Mouse (Mus musculus): ENCODE results near the gene B4galnt3. TPM values are rescaled to one million over a fixed set of nuclear protein-coding genes. Genes with fewer than 3 reads are reported as not detected.
A peak's percentile ranks its signal among the peaks of the same experiment; 100 is the strongest.

Gene B4galnt3
- total RNA-seq, 2 experiments from 2014 or later: 0.15 to 0.67 TPM

DNA sequence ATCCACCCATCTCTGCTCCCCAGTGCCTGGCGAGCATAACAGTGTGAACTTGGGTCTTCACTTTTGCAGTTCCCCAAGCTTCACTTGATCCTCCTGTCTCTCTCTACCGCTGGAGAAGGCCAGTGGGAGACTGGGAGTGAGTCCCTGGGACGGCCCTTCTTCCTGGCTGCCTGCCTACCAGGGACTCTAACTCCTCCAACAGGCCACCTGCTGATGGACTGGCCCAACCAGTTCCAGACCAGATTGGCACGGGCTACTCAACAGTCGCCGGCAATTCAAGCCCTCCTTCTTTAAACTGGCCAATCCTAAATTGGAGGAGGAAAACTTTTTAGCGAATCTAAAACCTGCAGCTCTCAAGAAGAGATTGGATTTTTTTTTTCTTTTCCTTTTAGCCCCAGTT lies 99.4 kb downstream of the B4galnt3 start:
- TF ChIP-seq CTCF (conservative IDR thresholded peaks at IDR 0.05): no peak
- no peak overlapping the region for H3K4me3 ChIP-seq

DNA sequence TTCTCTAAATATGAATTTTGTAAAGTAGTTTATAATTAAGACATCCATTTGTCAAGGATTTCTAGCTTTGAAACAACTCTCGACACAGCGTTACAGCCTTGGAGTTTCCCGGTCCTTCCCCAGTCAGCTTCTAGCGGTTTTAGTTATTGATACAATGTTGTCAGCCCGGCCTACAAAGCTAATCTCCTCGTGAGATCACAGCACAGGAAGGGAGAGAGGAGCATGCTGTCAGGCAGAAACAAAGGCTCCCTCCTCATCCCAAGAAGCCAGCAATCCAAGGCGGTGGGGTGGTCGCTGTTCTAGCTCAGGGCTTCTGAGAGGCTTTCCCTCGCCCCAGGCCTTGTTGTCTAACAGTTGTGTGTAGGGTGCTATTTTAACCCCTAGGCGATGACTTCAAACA lies 100.1 kb downstream of the B4galnt3 start:
- no peak for DNase-seq (ENCODE audit: low spot score in 2 of 2)
- Histone ChIP-seq H3K27ac (no peak overlapping the region), H3K4me3 (no peak overlapping the region)
- TF ChIP-seq CTCF (conservative IDR thresholded peaks at IDR 0.05): no peak

More for the DNA sequence above, 99.4 kb downstream of the B4galnt3 start:
- no peak for DNase-seq (ENCODE audit: low spot score in 2 of 2)
- no peak overlapping the region for H3K27ac ChIP-seq

DNA sequence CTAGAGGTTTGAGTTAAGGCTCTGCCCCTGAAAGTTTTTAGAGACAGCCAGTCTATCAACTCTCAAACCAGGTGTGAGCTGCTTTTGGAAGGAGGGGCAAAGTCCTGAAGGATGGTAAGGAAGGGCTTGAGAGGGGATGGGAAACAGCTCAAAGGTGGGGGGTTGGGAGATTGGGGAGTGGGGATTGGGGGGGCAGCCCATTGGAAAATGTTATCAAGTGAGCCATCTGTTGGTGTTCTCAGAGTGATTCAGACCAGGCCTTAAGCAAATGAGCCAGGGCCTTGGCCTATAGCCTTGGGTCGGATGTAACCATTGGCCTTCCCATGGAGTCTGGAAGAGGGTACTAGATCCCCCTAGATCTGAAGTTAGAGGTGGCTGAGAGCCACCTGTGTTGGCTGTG lies 100.6 kb downstream of the B4galnt3 start:
- Histone ChIP-seq H3K27ac (no peak overlapping the region), H3K4me3 (no peak overlapping the region)
- DNase-seq (ENCODE audit: low spot score in 2 of 2): no peak
- no peak for TF ChIP-seq CTCF (conservative IDR thresholded peaks at IDR 0.05)

DNA sequence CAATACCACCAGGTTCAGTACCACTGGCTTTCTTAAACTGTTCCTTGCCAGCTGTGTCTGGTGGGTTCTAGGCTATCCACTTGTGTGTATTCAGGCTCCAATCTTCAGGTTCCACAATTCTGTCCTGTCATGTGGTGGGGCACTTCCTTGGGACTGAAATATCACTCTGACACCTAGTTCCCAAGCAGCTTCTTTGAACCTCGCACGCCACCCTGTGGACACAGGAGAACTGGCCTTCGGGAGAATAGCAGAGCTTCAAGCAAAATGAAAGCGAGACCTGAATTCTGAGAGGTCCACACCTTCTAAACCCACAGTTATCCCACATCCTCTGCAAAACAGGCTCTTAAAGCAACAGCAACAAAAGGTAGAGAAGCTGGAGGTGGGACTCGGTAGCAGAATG lies 101.2 kb downstream of the B4galnt3 start:
- peak; percentile 78 to 79 for DNase-seq (ENCODE audit: low spot score in 2 of 2)
- peak; percentile 91 for TF ChIP-seq CTCF (conservative IDR thresholded peaks at IDR 0.05)
- Histone ChIP-seq H3K27ac (peak overlapping the region; percentile 2; the same call in 1 of the 2 replicates), H3K4me3 (no peak overlapping the region)

DNA sequence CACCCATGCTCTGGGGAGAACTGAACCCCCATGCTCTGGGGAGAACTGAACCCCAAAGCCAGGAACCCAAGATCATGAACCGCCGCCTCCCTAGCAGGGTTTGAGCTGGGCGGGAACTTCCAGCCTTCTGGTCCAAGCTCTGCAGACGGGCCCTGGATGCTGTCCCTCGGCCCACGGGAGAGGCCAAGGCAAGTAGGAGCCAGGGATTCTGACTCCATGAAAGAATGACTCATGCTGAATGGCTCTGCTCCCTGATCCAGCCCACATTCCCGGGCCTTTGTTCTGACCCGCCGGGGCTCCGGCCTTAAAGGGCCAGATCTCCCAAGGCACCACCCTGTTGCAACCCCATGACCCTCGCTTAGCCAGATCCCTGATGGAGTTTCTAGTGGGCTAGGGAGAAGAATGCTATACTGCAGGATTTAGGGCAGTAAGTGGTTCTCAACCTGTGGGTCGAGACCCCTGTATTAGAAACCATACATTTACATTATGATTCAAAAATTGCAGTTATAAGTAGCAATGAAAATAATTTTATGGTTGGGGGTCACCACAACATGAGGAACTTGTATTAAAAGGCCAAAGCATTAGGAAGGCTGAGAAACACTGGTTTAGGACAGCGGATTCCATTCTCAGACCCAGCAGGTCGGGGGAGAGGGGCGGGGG lies 102.0 kb downstream of the B4galnt3 start:
- DNase-seq (ENCODE audit: low spot score in 2 of 2): peak; percentile 3 to 17
- Histone ChIP-seq H3K27ac (peak overlapping the region; percentile 59), H3K4me3 (no peak overlapping the region; the same call in 1 of the 2 replicates)
- no peak for TF ChIP-seq CTCF (conservative IDR thresholded peaks at IDR 0.05)

DNA sequence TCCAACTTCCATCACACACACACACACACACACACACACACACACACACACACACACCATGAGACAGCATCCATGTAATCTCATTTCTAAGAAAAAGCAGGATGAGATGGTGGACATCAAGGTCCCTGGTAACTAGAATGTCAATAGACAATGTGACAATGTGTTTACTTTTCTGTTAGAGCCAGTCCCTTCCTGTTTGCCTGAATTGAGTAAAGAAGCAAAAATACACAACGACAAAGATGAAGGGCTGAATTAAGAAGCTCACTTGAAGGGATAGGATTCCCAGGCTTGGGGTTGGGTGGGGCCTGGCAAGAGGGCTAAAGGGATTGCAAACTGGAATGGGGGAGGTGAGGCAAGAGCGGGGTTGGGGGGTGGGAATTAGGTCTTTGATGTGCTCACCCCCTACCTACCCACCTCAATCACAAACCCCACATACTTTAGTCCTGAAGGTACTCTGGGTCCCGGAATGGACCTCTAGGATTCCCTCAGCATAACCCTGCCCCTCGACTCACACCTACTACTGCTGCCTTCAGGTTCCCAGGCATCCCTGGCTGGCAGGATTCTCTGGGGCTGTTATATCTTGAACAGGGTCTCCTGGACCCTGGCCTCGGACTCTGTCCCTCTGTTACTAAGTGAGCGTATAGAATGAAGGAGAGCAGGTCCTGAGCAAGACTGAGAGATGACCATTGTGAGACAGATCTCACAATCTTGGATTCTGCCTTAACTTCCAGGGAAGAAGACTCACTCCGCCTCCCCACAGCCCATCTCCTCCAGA lies 102.8 kb downstream of the B4galnt3 start:
- no peak for DNase-seq (ENCODE audit: low spot score in 2 of 2)
- peak overlapping the region; percentile 59 for H3K27ac ChIP-seq
- no peak for TF ChIP-seq CTCF (conservative IDR thresholded peaks at IDR 0.05)
- H3K4me3 ChIP-seq: no peak overlapping the region; the same call in 1 of the 2 replicates

DNA sequence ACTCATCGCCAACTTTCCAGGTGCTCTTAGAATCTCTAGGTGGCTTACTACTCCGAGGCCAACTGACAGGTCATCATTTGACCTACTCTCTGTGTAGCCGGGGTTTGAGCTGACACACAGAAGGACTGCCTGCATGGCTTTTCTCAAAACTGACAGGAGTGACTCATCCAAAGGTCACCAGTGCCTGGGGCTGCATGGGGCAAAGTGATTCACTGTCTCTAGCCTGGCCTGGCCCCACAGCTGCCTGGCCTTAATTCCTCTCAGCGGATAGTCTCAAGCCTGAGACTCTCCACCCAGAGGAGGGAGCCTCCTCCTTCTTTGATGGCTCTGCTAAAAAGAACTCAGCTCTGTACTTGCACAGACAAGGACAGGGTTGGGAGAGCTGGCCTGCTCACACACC lies 103.4 kb downstream of the B4galnt3 start:
- no peak for DNase-seq (ENCODE audit: low spot score in 2 of 2)
- H3K27ac ChIP-seq: no peak overlapping the region
- no peak for TF ChIP-seq CTCF (conservative IDR thresholded peaks at IDR 0.05)
- H3K4me3 ChIP-seq: no peak overlapping the region

DNA sequence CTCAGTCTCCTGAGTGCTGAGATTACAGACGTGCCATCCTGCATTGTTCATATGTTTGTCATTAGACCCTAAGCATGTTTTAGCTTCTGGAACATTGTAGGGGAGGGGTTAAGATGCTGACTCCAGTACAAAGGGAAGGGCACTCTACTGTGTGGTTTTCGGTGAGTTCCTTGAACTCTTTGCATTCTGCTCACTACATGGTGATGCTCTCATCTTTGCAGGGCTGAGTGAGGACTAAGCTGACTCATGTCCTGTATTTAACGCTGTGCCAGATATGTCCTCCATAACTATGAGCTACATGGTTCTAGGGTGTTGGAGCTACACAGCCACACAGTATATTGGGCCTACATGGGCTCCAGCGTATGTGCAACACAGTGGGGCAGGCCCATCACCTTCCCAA lies 104.0 kb downstream of the B4galnt3 start:
- Histone ChIP-seq H3K27ac (no peak overlapping the region), H3K4me3 (no peak overlapping the region)
- DNase-seq (ENCODE audit: low spot score in 2 of 2): no peak
- TF ChIP-seq CTCF (conservative IDR thresholded peaks at IDR 0.05): no peak

DNA sequence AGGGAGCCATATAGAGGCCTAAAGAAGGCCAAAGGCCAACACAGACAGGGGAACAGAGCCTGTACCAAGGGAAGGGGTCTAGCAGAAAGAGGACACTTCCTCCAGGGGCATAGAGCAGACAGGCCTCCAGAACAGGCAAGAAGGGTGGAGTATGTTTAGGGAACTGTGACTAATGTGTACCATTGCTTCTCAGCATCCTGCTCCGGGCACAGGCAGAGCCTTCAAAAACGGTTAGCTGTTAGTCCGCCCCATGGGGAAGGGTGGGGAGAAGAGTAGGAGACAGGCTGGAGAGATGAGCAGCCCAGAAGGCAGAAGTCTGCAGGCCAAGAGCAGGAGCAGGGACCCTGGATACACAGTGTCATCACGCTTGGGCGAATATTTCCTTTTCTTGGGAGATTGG lies 105.1 kb downstream of the B4galnt3 start:
- no peak overlapping the region for H3K4me3 ChIP-seq
- H3K27ac ChIP-seq: no peak overlapping the region
- DNase-seq (ENCODE audit: low spot score in 2 of 2): no peak
- TF ChIP-seq CTCF (conservative IDR thresholded peaks at IDR 0.05): peak; percentile 32

DNA sequence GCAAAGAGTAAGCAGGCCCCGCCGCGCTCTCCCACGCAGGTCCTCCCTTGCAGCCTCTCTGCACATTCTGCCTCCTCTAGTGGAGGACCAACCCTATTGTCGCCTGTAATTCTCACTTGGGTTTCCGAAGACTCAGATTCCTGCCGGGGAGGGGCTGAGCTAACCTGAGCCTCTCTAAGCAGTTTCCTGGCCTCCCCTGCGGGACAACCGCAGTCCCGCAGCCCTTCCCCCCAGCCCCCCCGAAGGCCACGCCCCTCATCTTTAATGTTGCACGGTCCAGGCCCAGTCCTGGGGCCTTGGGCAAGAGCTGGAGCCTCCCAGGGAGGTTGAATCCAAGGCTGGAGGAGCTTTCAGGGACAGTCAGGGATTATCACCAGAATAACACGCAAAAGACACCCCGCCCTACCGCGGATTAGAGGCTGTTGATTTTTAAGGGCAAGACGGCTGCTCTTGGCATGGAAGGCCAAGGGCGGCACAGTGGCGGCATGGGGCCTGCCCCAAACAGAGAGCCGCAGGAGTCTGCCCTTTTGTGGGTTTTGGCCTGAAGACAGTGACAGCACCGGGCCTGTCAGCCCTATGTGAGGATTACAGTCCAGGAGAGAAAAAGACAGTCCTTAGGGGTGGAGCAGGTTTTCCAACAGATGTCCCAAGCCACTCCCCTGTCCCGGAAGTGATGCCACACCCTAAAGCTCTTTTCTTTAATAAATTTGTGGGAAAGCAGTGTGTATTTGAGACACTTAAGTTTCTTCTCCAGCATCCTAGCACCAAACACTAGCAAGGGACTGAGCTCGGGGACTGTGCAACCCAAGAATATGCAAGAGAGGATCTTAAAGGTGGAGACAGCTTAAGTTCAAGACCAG lies 105.8 kb downstream of the B4galnt3 start:
- H3K27ac ChIP-seq: no peak overlapping the region

DNA sequence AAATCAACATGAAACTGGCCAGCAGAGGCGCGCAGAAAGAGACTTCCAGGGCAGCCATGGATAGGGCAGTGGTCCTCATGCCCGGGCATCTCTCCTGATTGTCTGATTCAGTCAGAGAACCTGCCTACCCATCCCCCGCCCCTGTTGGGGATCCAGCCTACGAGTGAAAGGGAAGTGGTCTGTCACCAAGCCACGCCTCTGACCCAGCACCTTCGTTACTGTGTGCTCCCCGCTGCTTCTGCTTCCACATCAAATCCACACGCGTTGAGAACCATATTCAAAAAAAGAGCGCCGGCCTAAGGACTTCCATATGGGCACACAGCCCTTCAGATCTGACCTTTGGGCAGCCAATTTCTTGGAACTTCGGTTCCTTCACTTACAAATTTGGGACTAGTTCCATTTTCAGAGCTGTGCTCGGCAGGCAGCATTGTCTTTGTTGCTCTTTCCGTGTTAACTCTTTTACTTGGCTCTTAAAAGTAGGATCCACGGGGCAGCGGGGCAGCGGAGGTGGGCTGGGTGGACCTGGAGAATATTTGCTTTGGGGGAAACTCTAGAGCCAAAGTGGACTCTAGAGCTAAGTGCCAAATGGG lies 106.7 kb downstream of the B4galnt3 start:
- H3K27ac ChIP-seq: no peak overlapping the region
- no peak for DNase-seq (ENCODE audit: low spot score in 2 of 2)
- H3K4me3 ChIP-seq: no peak overlapping the region
- TF ChIP-seq CTCF (conservative IDR thresholded peaks at IDR 0.05): no peak

More for the DNA sequence above, 105.8 kb downstream of the B4galnt3 start:
- TF ChIP-seq CTCF (conservative IDR thresholded peaks at IDR 0.05): peak; percentile 31
- H3K4me3 ChIP-seq: no peak overlapping the region
- DNase-seq (ENCODE audit: low spot score in 2 of 2): no peak

DNA sequence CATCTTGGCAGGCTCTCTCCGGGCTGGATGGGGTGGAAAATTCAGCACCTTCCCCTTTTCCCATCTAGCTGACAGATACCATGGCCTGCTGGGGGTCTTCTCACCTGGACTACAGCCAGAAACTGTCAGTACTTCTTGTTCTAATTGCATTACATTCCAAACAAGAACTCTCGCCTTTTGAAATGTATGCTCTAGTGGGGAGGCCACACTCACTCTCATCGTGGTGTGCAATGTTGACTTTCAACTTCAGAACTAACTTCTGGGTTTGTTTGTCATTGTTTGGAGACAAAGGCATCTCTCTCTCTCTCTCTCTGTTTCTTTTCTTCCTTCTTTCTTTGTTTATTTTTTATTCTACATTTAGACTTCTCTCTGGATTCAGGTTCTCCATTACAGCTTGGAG lies 107.8 kb downstream of the B4galnt3 start:
- Histone ChIP-seq H3K27ac (no peak overlapping the region), H3K4me3 (no peak overlapping the region)
- no peak for TF ChIP-seq CTCF (conservative IDR thresholded peaks at IDR 0.05)
- DNase-seq (ENCODE audit: low spot score in 2 of 2): no peak

Measured in layer of hippocampus, adult 2 months (tissue).